Comparison of ENCODE assay signal across 12 mouse cellular contexts in the genomic region with DNA sequence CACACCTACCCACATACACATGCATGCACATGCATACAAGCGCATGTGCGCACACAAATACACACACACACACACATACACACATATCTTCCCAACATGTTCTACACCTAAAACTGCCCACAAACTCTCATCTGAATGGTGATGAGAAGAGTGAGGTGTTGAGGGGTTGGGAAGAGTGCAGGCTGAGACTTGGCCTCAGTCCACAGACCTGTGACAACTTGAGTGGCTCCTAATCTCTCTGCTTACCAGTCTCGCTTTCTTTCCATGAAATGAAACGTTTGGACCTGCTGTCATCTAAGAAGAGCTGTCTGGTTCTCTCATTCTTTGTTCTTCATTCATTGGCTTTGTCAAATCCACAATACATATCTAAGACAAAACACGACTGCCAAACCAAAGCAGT.
"Had no signal": no experiment of that assay in that cellular context is flagged by ENCODE, and none has a peak within 500 bp of the region (broad histone marks: within the 10 kb centered on the region; RNA-seq: fewer than 3 reads in every experiment).

No protein-coding gene starts in this region.

- DNase-seq: kidney, postnatal 25 days; layer of hippocampus, adult 9-11 months; lung, adult 2 months; lung, postnatal 14 days; lung, postnatal 4 days; midbrain, embryonic 14.5 days had no signal

- H3K27me3 ChIP-seq: limb, embryonic 13.5 days; liver, embryonic 15.5 days had no signal

- H3K4me2 ChIP-seq: limb, embryonic 13.5 days; midbrain, embryonic 11.5 days had no signal

- H3K9ac ChIP-seq: limb, embryonic 13.5 days; liver, embryonic 15.5 days had no signal

- H3K36me3 ChIP-seq: limb, embryonic 10.5 days; limb, embryonic 13.5 days; liver, embryonic 15.5 days had no signal

- H3K9me3 ChIP-seq: limb, embryonic 10.5 days; limb, embryonic 13.5 days; liver, embryonic 15.5 days had no signal

- H3K27ac ChIP-seq: kidney, postnatal 0 days; layer of hippocampus, adult 2 months; limb, embryonic 10.5 days; limb, embryonic 13.5 days; liver, embryonic 15.5 days had no signal

- H3K4me3 ChIP-seq: layer of hippocampus, adult 2 months; limb, embryonic 10.5 days; limb, embryonic 13.5 days; liver, embryonic 15.5 days had no signal
